Mouse (Mus musculus) left cerebral cortex, adult 2 months (tissue): ENCODE measurements at regions not wholly inside any gene's neighbourhood (a gene's known extent, or its start where the extent isn't known, plus 50 kb on each side); places are given as distances from the start of the nearest gene placed in this dataset.

Experiments
- DNase-seq, 2 experiments: peaks; one replicate each; pipeline ENCODE4 v3.0.0; 2021 to 2022; ENCODE audit warnings: low spot score in 2 of 2, mixed read lengths in 1 of 2; ENCODE audit errors: extremely low spot score in 1 of 2
- H3K27ac ChIP-seq: fragments of 200-600 bp; 2 replicates; pipeline ENCODE4 v1.8.1; 2022
- H3K4me3 ChIP-seq: fragments of 200-600 bp; 2 replicates; pipeline ENCODE4 v1.8.1; 2022
- CTCF ChIP-seq: fragments of 200-600 bp; IDR thresholded peaks from 2 replicates; pipeline ENCODE4 v1.8.1; 2022; ENCODE audit warnings: antibody characterized with exemption, mild to moderate bottlenecking, moderate library complexity
- intact Hi-C: fragments of 180-260 bp; cut with DNase I; formaldehyde crosslinking; loops from one replicate; pipeline ENCODE4 v1.15.1; 2025

GRCm38 (mm10) chr19:28776868-28777267 lies 58.0 kb upstream of the Slc1a1 start:
- TF ChIP-seq CTCF = peak; percentile 74
- DNase-seq = no peak
- intact Hi-C loops = loop anchor here (2.0 to 10.0 kb wide), 7 partner anchors 106 to 725 kb away; partner anchors contain the start of genes Jak2 and Plpp6
- H3K4me3 ChIP-seq = no peak overlapping the region
- H3K27ac ChIP-seq = no peak overlapping the region

DNA sequence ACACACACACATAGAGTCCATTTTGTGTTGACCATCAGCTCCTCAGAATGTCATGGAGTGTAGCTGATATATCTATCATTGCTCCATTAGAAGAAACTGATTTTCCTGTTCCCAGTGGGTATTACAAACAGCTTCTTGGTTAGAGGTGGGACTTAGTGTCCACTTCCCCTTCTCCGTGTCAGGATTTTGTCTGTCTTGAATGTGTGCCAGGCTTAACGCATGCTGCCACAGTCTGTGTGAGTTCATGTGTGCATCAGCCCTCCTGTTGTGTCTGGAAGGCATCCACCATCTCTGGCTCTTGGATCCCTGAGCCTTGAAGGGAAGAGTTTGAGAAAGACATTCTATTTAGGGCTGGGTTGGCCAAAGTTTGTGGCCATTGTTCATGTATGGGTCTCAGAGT lies 57.2 kb upstream of the Slc1a1 start:
- Histone ChIP-seq H3K4me3 (no peak overlapping the region), H3K27ac (no peak overlapping the region)
- no peak for TF ChIP-seq CTCF
- no peak for DNase-seq
- intact Hi-C loops = loop anchor here (2.0 to 10.0 kb wide), 7 partner anchors 105 to 725 kb away; partner anchors contain the start of genes Jak2 and Plpp6

GRCm38 (mm10) chr19:28778386-28778785 lies 56.5 kb upstream of the Slc1a1 start:
- Histone ChIP-seq H3K4me3 (no peak overlapping the region), H3K27ac (no peak overlapping the region)
- no peak for TF ChIP-seq CTCF
- no peak for DNase-seq
- intact Hi-C loops = loop anchor here (5.0 to 10.0 kb wide), 5 partner anchors 199 to 724 kb away; partner anchors contain the start of gene Jak2

- H3K27ac ChIP-seq = no peak overlapping the region
- no peak for DNase-seq
- intact Hi-C loops = no loop called here
- no peak overlapping the region for H3K4me3 ChIP-seq
- TF ChIP-seq CTCF = no peak
These were observed 52.9 kb upstream of the Slc1a1 start for GRCm38 (mm10) chr19:28781971-28782370.
